Mouse (Mus musculus) right cerebral cortex, postnatal 10 days (tissue): ENCODE results near the gene Aqr.

Source experiments
- DNase-seq, 2 experiments: peaks; one replicate each; pipeline ENCODE4 v3.0.0; 2021; ENCODE audit warnings: low spot score in 2 of 2

Gene Aqr

DNA sequence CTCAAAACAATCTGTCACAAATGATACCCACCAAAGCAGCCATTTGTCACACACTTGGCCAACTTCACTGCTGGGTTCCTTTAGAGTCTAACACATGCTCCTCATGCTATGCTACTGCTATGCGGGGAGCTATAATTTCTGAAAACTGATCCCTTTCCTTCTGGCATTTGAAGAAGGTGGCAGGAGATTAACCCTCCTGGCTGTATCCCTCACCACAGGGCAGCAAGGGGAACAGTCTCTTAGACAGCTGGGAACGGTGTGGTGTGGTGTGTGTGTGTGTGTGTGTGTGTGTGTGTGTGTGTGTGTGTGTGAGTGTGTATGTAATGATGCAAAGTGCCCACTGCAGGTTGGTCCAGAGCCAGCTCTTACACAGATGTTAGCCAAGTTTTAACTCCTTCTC, 51.0 kb downstream of the Aqr start:
- DNase-seq: no peak

DNA sequence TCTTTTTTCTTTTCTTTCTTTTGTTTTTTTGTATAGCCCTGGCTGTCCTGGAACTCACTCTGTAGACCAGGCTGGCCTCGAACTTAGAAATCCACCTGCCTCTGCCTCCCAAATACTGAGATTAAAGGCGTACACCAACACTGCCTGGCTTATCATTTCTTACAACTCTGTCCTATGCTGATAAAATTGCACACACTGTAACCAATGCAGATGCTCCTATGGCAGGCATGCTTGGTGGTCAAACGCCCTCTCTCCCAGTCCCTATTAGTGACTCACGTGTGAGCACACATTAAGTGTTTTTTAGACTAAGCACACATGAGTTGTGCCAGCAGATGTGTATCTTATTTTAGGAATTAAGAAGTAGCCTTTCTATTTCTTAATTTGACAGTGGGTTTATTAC, 53.5 kb downstream of the Aqr start:
- DNase-seq: no peak

DNA sequence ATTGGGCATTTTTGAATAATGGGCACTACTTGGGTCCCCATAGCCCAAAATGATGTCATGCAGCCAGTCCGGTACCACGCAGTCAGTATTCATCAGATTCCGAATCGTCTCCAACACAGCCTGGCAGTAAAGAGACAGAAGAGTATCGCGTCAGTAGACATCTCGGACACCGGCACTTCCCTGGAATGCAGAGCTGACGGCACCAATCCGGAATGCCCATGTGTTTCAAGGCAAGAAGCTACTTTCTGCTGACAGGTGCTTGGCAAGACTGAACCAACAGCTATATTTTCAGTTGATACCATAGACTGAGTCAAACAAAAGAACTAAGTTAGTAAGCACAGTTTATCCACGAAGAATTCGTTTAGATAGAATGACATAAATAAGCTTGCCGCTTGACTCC, 56.2 kb downstream of the Aqr start:
- no peak for DNase-seq

DNA sequence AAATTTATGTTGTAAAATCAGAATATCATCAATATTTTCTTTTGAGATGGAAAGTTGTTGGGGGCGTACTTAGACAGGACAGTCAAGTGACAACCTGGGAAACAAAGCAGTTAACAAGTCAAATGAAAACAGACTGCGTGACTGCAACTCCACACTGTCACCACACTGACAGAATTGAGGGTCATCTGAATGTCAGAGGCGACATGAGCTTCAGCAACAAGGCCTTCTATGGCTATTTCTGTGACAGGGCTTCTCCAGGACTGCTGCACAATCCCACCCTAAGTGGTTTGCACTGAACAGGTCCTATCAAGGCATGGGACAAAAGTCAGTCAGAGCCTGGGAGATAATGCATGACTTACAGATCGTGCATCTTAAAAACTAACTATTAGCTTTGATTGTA, 63.5 kb downstream of the Aqr start:
- DNase-seq: no peak

DNA sequence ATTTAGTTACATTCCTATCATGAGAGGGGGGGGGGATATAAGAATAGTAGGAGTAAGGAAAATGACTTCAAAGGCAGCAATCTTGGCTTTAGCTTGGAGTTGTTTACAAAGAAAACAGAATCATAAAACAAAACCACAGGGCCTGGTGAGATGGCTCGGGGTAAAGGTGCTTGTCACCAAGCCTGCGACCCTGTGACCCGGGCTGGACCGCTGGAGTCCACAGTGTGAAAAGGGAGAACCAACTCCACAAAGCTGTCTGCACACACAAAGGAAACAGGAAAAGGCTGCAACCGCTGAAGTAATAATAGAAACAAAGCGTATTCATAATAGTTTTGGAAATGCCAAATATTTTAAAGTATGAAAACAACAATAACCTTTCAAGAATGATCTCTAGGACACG, 67.4 kb downstream of the Aqr start:
- no peak for DNase-seq

DNA sequence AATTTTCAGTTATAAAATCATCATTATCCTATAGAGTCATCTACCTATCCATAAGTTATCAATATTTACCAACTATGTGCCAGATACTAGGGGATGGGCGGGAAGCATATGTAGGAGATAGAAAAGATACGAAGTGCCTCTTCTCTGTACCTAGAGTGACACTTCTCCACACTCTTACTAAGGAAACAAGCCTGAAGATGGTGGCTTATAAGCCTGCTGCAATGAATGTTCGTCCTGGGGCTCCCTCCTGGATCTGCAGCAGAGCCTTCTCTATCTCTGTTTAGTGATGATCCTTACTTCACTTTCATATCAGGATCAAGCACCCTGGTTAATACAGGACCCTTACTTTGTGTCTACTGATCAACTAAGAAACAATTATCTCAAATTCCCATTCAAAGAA, 69.2 kb downstream of the Aqr start:
- no peak for DNase-seq

DNA sequence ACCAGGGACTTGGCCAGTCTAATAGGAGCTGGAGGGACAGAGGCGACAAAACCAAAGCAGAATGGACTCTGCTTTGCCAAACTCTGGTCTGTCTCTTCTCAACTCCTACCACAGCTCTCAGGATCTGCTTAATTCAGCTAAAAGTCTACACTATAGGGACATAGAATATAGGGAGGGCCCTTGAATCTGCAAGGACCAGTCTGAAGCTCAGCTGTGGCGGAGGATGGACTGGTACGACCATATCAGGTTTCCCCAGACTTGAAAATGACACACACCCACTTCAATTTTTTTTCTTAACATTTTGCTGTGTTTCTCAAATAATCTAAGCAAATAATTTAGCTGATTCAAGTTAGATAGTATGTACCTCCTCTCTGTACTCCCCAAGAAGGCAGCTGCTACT, 69.6 kb downstream of the Aqr start:
- DNase-seq: no peak

DNA sequence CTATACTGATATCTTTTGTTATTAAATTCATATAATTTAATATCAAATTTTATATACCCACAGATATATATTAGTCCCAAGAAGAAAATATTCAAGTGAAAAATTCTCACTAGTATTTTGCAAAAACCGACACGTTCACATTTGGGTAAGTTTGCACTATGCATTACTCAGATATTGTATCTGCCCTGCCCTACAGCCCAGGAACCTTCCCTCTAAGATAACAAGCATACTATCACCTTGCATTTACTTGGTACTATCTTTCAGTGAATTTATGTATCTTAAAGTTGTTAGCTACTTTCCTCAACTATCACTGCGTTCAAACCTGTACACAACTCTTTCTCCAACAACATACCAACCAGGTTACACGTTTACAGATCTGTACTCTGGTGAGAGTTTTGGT, 71.3 kb downstream of the Aqr start:
- no peak for DNase-seq

DNA sequence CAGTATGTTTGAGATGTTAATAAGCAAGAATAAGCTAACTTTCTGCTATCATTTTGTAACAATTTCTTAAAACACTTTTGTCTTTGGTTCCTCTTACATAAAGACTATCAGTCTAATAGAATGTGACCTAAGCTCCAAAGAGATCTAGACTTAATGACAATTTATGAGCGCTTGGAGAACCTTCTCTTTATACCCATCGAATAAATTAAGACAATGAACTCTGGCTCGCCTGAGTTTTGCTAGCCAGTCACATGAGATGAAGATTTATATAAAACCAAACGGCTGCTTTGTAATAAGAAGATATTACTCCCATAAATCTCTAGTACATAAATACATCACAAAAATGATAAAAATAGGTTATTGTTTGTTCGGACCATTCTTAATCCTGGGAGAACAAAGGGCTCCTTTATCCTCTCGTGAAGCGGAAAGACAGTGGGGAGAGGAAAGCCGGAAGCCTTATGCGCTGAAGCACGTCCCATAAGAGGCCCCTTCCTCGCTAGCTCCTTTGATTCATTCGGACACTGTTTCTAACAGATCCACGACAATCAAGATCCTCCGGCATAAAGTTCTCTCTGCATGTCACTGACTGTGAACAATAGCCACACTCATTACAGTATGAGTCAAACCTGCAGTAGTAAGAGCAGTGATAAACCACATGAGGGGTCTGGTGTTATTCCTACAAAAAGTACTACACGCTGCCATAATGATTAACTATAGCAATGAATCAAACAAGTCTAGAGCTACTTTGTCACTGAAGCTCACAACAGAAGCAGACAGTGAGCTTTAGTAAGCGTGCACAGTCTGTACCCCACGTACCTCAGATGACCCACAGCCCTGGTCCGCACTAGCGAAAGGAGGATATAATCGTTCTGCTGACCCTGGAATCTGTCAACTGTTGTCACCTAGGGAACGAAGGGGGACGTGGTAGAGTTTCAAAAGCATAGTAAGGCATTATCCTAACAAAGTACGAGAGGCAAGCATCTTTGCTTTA, 79.2 kb downstream of the Aqr start:
- DNase-seq: no peak

DNA sequence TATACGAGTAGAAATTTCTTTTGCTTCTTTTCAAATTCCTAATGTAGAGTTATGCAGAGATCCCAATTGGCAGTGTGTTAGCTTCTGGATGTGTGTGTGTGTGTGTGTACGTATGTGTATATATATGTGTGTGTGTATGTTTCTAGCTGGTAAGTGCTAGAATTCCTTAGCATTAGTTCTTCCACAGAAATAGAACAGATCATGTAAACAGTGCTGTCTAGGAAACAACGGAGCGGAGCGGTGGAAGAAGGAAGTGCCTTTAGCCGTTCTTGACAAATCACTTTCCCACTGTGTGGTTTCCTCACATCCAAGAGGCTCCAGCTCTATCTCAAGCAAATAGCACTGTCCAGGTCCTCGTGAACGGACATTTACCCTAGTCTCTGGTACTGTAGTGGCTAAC, 80.4 kb downstream of the Aqr start:
- DNase-seq: no peak

DNA sequence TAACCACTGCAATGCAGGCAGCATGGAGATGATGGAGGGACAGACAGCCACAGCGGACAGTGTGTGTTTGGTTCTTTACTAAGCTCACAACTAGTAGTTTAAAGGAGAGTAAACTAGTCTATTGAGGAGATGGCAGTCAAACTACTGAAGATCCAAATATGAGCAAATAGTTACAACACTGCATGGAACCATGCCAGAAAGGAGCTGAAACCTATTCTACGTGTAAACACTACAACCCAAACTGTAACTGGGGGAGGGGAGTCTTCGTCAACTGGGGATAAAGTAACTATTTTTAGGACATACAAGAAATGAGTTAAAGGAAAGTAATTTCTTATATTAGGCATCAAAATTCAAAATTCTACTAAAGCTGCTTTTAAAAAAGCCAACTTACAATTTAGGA, 84.4 kb downstream of the Aqr start:
- no peak for DNase-seq

DNA sequence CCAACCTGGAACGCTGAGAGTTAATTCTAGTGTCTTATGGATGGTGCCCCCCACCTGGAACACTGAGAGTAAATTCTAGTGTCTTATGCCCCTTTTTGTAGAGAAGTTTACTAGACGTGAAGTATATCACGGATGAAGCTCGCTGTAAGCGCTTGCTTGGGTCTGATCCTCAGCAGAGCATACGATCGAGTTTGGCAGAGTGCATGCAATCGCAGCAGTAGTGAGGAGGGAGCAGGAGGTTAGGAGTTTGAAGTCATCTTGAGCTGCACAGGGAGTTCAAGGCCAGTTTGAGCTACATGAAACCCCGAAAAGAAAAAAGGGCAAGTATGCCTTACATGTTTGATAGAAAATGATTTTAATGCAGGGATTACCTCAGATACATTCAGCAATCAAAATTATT, 86.0 kb downstream of the Aqr start:
- no peak for DNase-seq

DNA sequence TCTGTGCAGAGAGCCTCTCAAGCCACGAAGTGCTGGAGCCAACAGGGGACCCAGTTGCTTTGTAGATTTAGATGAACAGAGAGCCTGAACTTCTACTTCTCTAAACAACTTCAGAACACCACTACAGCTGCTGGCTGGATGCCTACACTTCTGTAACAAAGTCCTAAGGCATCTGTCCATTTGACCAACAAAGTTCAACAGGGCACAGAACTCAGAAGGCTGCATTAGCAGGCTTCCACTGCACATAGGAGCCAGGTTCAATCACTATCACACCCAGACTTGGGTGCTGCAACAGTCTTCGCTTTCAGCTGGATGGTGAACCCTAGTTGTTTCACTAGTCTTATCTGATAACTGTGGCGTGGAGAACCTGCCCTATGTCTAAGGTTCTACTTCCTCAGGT, 87.0 kb downstream of the Aqr start:
- no peak for DNase-seq

DNA sequence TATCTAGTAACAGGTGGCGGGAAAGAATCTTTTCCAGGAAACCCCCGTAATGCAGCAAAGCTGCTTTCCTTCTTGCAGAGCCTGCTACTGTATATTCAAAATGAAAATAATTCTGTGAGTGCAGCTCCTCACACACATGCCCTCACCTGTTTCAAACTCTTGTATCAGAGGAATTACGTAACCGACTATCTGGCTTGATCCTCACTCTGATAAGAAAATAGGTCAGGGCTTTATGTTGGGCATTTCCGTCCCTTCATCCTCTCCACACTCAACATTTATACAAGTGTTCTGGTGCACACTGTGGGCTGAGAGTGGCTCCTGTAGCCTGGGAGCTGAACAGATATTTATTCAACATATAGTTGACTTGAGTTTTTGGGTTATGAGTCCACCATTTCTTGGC, 87.7 kb downstream of the Aqr start:
- no peak for DNase-seq

DNA sequence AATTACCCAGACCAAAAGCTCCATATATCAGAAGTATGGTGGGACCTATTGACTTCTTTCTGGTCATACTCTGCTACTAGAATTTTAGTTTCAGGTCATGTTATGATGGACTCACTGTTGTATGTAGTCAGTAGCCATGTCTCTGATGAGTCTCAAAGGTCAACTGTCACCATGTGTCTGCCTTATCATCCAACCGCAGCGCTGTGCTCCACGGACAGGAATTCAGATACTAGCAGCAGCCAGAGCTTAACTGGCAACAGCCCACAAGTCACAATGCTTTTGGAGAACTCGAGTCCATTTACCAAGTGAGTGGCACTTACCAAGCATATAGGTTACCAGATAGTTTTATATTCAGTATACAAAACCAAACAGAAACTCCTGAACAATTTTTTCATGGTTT, 89.2 kb downstream of the Aqr start:
- DNase-seq: no peak

DNA sequence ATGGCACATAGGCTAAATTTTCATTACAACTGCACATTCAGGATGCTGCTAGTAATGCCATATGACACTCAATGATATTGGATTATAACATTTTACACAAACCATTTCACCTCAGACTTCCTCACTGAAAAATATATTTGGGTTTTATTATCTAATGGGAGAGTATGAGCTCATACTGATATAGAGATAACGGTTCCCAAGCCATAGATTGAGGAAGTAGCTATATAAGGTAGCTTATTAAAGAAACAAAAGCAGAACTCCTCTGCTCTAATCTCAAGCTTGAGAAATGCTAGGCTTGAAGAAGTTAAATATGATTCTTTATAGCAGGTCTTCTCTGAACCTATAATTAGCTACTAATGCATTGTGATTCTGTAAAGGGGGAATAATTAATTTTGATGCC, 90.3 kb downstream of the Aqr start:
- DNase-seq: no peak

DNA sequence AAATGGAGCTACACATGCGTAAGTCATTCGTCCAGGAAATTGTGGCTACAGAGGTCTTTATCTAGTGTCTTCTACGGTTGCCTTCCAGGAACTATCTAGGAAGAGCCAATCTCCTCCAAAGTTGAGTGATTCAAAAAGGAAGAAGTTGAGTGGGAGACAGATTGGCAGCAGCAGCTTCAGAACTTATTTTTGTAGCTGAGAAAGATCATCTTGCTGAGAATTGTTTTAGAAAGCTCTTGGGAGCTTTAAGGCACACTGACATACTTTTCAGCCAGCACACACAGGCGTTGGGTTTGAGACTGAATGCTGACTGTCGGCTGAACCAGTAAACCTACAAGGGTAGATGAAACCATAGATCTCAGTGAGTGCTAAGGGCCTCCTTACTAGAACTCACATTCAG, 91.5 kb downstream of the Aqr start:
- DNase-seq: peak; percentile 30 to 40

DNA sequence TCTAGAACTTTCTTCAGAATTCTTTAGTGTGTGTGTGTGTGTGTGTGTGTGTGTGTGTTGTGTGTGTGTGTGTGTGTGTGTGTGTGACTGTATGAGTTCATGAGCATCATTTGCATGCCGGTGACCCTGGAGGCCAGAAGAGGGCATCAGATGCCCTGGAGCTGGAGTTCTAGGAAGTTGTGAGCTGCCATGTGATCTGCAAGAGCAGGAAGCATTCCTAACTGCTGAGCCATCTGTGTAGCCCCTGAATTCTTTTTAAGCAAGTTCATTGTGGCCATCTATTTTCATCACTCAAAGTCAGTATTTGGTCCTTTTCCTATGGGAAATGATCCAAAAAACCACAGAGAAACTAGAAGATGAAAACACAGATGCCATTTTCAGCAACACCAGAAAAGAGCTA, 92.1 kb downstream of the Aqr start:
- peak; percentile 27 to 43 for DNase-seq

DNA sequence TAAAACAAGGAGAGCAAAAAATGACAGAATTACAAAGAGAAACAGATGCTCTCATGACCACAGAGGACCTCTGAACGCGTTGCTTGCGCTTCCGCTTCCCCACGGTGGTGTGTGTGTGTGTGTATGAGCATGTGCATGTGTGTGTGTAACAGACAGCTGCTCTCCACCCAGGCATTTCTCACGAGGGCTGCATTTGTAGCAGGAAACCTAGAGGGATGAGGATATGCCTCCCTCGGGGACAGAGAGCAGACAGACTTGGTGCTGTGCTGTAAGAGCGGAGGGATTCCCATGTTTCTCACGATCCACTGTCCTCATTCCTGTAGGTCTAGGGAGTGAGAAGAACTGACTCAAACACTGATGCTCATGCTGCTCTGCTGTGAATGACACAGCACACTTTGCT, 93.2 kb downstream of the Aqr start:
- peak; percentile 27 to 46 for DNase-seq

DNA sequence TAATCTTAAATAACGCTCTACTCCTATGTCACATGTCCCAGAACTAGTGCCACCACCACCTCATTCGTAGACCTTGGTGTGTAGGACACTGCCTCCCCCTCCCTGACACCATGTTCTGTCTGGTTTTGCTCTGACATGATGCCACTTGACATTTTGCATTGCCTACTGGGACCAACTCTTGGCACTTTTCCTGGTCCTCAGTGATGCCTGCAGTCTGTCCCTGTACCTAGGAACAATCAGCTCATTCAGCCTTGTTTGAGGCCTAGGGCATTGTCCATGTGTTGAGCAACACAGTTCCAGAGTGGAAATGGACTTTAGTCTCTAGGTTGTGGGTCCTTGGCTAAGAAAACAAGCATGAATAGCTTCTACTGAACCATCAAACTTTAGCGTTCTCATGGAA, 97.0 kb downstream of the Aqr start:
- DNase-seq: no peak

DNA sequence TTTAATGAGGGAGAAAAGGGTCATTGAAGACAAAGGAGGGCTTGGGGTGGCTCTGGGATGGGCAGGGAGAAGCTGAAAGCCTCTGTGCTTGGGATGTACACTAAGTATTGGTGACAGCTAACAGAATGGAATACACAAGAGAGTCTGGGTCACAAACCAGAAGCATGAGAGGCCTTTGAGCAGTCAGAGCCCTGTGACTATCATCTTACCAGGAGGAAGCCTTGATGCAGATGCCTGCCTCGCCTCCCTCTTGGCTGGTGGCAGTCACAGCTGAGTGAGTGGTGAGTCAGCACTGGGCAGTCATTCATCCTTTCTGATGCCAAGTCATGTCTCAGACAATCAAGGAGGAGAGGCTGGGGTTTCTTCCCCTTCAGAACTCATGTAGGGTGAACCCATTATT, 99.6 kb downstream of the Aqr start:
- DNase-seq: peak in 1 of 2 experiments; percentile 28

DNA sequence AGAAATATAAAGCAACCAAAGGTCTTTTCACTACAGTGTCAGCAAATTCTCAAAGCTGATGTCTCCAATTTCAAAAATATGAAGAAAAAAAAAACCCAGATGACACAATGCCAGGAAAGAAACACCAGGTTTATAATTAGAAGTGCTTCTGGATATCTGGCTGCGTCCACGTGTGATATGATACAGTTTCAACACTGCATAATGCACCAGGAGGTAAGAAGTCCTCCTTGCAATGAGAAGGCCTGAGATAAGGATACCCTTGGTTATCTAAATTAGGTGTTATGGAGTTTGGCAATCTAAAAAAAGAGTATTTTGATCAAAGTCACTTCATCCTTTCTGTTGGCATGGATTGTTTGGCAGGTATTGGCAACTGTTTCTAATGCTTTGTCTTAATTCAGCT, 114.9 kb downstream of the Aqr start:
- DNase-seq: no peak

DNA sequence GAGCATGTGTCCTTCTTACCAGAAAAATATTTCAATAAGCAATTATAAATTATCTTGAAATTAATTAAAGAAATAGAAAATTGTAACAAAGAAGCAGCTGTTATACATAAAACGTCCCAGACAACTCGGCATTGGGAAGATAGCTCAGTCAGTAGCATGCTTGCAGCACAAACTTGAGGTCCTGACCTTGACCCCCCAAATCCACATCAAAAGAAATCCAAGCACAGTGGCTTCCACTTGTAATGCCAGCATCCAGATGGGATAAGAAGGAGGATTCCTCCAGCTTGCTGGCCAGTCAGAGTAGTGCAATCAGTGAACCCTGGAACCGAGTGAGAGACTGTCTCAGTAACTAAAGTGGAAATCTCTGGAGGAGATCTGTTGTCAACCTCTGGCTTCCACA, 120.6 kb downstream of the Aqr start:
- no peak for DNase-seq

DNA sequence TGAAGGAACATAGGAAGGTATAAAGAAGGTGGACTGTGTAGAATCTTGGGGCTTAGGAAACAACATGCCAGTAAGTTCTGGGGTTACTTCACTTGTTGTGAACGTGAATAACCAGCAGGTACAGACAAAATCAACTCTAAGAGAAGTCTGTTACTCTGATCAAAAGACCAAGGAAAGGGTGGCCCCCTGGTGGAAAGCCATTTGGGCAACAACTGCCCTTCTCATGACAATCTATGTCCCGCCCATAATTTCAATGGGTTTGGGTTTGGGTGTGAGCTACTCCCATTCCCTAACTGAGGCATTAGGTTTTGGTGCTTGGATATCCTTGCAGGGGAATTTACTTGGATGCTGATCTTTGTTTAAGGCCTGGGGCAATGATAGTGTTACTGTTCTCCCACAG, 122.8 kb downstream of the Aqr start:
- no peak for DNase-seq
